ENCODE assay signal across 25 mouse cellular contexts in the genomic region with DNA sequence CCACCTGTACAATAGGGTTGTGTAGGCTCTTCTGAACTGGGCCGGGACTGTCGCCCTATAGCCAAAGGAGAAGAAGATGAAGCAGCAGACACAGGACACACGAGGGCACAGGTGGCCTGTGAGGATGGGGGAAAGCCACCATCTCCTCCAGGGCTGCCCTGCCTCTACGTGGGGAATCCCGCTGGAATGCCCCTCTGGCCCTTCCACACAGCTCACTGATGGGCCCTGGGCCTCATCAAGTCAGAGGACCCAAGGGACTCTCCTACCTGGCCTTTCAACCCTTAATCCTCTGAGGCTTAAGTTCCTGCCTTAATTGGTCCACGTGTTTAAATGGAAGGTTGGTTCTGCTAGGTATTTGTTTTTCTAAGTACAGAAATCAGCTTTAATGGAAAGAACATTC.
"Had no signal": no experiment of that assay in that cellular context is flagged by ENCODE, and none has a peak within 500 bp of the region (broad histone marks: within the 10 kb centered on the region; RNA-seq: fewer than 3 reads in every experiment).

No protein-coding gene starts in this region.

- H3K27ac ChIP-seq: embryonic facial prominence, embryonic 10.5 days; embryonic facial prominence, embryonic 12.5 days; embryonic facial prominence, embryonic 13.5 days; embryonic facial prominence, embryonic 15.5 days; forebrain, embryonic 10.5 days; forebrain, embryonic 12.5 days; forebrain, embryonic 13.5 days; forebrain, embryonic 15.5 days; gastrocnemius, adult 2 months; heart, adult 2 months; heart, embryonic 10.5 days had no signal

- ATAC-seq: forebrain, embryonic 13.5 days; forebrain, embryonic 14.5 days; forebrain, embryonic 15.5 days; forebrain, embryonic 16.5 days; forebrain, postnatal 0 days had no signal

- H3K4me1 ChIP-seq: embryonic facial prominence, embryonic 12.5 days; embryonic facial prominence, embryonic 13.5 days; embryonic facial prominence, embryonic 15.5 days had no signal

- DNase-seq: cerebellum, adult 9-11 months; cerebellum, postnatal 10 days; cerebellum, postnatal 25 days; embryo, embryonic 11 days; forebrain, postnatal 0 days; gastrocnemius, adult 2 months; gastrocnemius, postnatal 10 days; gastrocnemius, postnatal 14 days; gastrocnemius, postnatal 25 days; gastrocnemius, postnatal 36 days; heart, adult 11 months; heart, adult 18-20 months; heart, adult 2 months had no signal

- H3K27me3 ChIP-seq: embryonic facial prominence, embryonic 12.5 days; embryonic facial prominence, embryonic 13.5 days; embryonic facial prominence, embryonic 15.5 days; forebrain, embryonic 12.5 days; forebrain, embryonic 13.5 days; forebrain, embryonic 15.5 days had no signal

- H3K4me2 ChIP-seq: embryonic facial prominence, embryonic 12.5 days; embryonic facial prominence, embryonic 13.5 days; embryonic facial prominence, embryonic 15.5 days; forebrain, embryonic 12.5 days; forebrain, embryonic 13.5 days; forebrain, embryonic 15.5 days had no signal

- H3K9ac ChIP-seq: embryonic facial prominence, embryonic 12.5 days; embryonic facial prominence, embryonic 13.5 days; embryonic facial prominence, embryonic 15.5 days; forebrain, embryonic 12.5 days; forebrain, embryonic 13.5 days; forebrain, embryonic 15.5 days; forebrain, postnatal 0 days had no signal

- H3K9me3 ChIP-seq: embryonic facial prominence, embryonic 10.5 days; embryonic facial prominence, embryonic 12.5 days; embryonic facial prominence, embryonic 13.5 days; embryonic facial prominence, embryonic 15.5 days; forebrain, embryonic 10.5 days; forebrain, embryonic 12.5 days; forebrain, embryonic 13.5 days; forebrain, embryonic 15.5 days; heart, embryonic 10.5 days had no signal

- H3K4me3 ChIP-seq: embryonic facial prominence, embryonic 10.5 days; embryonic facial prominence, embryonic 12.5 days; embryonic facial prominence, embryonic 13.5 days; embryonic facial prominence, embryonic 15.5 days; erythroblast, embryonic 14.5 days; forebrain, embryonic 10.5 days; forebrain, embryonic 12.5 days; forebrain, embryonic 13.5 days; forebrain, embryonic 15.5 days; gastrocnemius, adult 2 months; heart, adult 2 months; heart, embryonic 10.5 days had no signal
